Mouse (Mus musculus) ES-Bruce4 (cell line): Measurements from ENCODE around the gene Tulp2. TPM values are rescaled to one million over a fixed set of nuclear protein-coding genes. Genes with fewer than 3 reads are reported as not detected.
A peak's percentile ranks its signal among the peaks of the same experiment; 100 is the strongest.

Experiments
- H3K27ac ChIP-seq: 2 replicates; pipeline ENCODE4 v1.5.1; 2012; ENCODE audit warnings: low read length, inconsistent platforms; ENCODE audit not compliant: insufficient read depth
- H3K27me3 ChIP-seq: 2 replicates; pipeline ENCODE4 v1.6.1; 2012; ENCODE audit warnings: mild to moderate bottlenecking, low read length, inconsistent platforms; ENCODE audit not compliant: control insufficient read depth, poor library complexity, insufficient read depth, severe bottlenecking
- H3K36me3 ChIP-seq: 2 replicates; pipeline ENCODE4 v1.6.1; 2012; ENCODE audit warnings: inconsistent platforms, mild to moderate bottlenecking, low read length, moderate library complexity; ENCODE audit not compliant: control insufficient read depth, poor library complexity, insufficient read depth, severe bottlenecking
- H3K4me1 ChIP-seq: one replicate; pipeline ENCODE4 v1.8.1; 2011; ENCODE audit warnings: low read length; ENCODE audit not compliant: control insufficient read depth, insufficient read depth
- H3K4me3 ChIP-seq: 2 replicates; pipeline ENCODE4 v1.5.1; 2011; ENCODE audit warnings: low read depth, mild to moderate bottlenecking, low read length
- H3K9ac ChIP-seq: 2 replicates; pipeline ENCODE4 v1.6.1; 2012; ENCODE audit warnings: low read depth, mild to moderate bottlenecking, inconsistent platforms; ENCODE audit not compliant: poor library complexity, severe bottlenecking
- H3K9me3 ChIP-seq: replicated peaks from 2 replicates; pipeline ENCODE4 v1.6.1; 2012; ENCODE audit warnings: mild to moderate bottlenecking, low read length, inconsistent platforms; ENCODE audit not compliant: control insufficient read depth, poor library complexity, insufficient read depth, severe bottlenecking
- CTCF ChIP-seq: IDR thresholded peaks from one replicate; pipeline ENCODE4 v1.8.1; 2011; ENCODE audit warnings: low read depth, low read length
- EP300 ChIP-seq: IDR thresholded peaks from 2 replicates; pipeline ENCODE4 v1.6.1; 2011; ENCODE audit warnings: low read depth, low read length; ENCODE audit not compliant: insufficient read depth
- POLR2A ChIP-seq: IDR thresholded peaks from one replicate; pipeline ENCODE4 v1.8.1; 2011; ENCODE audit warnings: low read length; ENCODE audit not compliant: insufficient read depth
- polyA plus RNA-seq: library from polyadenylated mRNA; stranded (reverse); fragments of >200 nt; gene quantifications from 2 replicates; pipeline ENCODE4 v1.2.4, GENCODE M21; 2011; ENCODE audit warnings: low read depth; ENCODE audit not compliant: missing spikeins, insufficient read depth, insufficient read length

Tulp2 gene
- polyA plus RNA-seq, 1 experiment, result 1.3 TPM

DNA sequence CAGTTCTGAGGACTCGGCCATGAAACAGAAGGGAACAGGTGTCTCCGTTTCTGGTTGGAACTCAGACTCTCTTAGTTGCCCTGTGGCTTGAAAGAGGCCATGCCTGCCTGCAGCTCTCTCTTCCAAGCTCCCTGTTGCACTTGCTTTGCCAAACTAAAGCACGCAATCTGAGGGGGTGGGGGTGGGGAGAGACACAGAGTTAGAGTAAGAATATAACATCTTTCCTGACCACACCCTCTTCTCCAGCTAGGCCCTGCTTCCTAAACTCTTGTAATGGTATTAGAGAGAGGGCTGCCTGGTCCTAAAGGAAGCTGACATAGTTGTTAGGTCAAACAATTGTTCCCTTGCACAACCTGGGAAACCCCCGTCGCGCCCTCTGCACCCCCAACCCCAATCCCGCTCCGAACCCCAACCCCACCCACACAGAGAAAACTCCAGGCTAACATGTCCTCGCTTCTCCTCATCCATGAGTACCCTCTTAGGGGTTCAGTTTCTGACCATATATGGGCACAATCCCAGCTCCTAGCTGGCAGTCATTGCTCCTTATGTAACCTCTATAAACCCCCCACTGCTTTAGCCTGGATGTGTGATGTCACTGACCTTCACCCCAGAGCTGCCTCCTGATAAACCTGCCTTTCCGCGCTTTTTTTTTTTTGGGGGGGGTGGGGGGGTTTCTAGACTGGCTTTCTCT, 69.3 kb downstream of the Tulp2 start:
- H3K27me3 ChIP-seq, result no peaks in the 10 kb centered on the region

GRCm38 (mm10) chr7:45551512-45551883, 69.8 kb downstream of the Tulp2 start:
- H3K9ac ChIP-seq, result no peak overlapping the region
- no peaks in the 10 kb centered on the region for H3K36me3 ChIP-seq
- H3K4me1 ChIP-seq, result peaks cover 27% of the 10 kb centered on the region
- H3K27me3 ChIP-seq, result no peaks in the 10 kb centered on the region
- TF ChIP-seq EP300 (peak; percentile 82; the same call in 1 of the 2 replicates), POLR2A (no peak)
- H3K9me3 ChIP-seq, result no peaks in the 10 kb centered on the region
- H3K27ac ChIP-seq, result peak overlapping the region; percentile 77; the same call in 1 of the 2 replicates
- no peak overlapping the region for H3K4me3 ChIP-seq

More for the DNA sequence above, 69.3 kb downstream of the Tulp2 start:
- Histone ChIP-seq H3K9me3 (no peaks in the 10 kb centered on the region), H3K27ac (peak overlapping the region; percentile 82), H3K9ac (0 out of 2 replicates have a peak overlapping the region, but pooled peaks have one; percentile 13), H3K4me3 (peak overlapping the region; percentile 19), H3K4me1 (peaks cover 26% of the 10 kb centered on the region), H3K36me3 (no peaks in the 10 kb centered on the region)
- TF ChIP-seq EP300 (no peak), CTCF (no peak), POLR2A (no peak)

DNA sequence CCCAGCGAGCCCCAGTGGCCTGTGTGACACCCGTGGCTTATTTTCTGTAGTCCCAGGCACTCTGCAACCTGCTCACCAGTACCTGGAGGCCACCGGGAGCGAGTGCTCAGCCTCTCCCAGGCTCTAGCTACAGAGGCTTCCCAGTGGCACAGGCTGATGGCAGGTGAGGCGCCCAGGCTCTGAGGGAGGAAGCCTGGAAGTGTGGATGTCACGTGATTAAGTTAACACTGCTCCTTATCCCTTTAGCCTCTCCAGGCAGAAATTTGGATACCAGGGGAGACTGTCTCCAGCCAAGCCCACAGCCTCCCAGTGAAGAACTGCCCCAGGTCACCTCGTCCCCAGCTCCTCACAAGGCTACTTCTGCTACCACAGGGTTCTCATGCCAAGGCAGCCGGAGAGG, 71.8 kb downstream of the Tulp2 start:
- Histone ChIP-seq H3K4me3 (no peak overlapping the region), H3K27ac (peak overlapping the region; percentile 40; the same call in 1 of the 2 replicates), H3K27me3 (no peaks in the 10 kb centered on the region), H3K9me3 (no peaks in the 10 kb centered on the region), H3K9ac (no peak overlapping the region), H3K36me3 (no peaks in the 10 kb centered on the region), H3K4me1 (peaks cover 27% of the 10 kb centered on the region)
- no peak for TF ChIP-seq CTCF
- TF ChIP-seq POLR2A, result no peak
- no peak for TF ChIP-seq EP300

GRCm38 (mm10) chr7:45553990-45554389, 72.3 kb downstream of the Tulp2 start:
- peak overlapping the region; percentile 40; the same call in 1 of the 2 replicates for H3K27ac ChIP-seq
- H3K36me3 ChIP-seq, result no peaks in the 10 kb centered on the region
- H3K27me3 ChIP-seq, result no peaks in the 10 kb centered on the region
- H3K9me3 ChIP-seq, result no peaks in the 10 kb centered on the region
- no peak overlapping the region for H3K9ac ChIP-seq
- H3K4me1 ChIP-seq, result peaks cover 25% of the 10 kb centered on the region
- no peak for TF ChIP-seq POLR2A
- no peak for TF ChIP-seq CTCF
- no peak overlapping the region for H3K4me3 ChIP-seq

DNA sequence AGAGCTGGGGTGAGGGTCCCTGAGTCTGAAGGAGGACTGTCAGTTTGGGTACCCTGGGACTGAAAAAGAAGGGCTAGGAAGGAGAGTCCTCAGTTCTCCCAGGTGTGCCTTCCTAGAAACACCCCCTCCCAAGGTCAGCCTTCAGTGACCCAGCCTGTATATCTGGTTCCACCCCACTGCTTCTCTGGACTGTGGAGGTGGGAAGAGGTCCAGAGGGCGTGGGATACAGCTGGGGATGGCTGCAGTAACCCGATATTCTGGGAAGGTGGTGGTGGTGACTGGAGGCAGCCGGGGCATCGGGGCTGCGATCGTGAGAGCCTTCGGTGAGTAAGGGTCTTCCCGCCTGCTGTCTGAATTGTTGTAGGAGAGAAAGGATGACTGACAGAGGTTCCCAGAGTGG, 73.1 kb downstream of the Tulp2 start, which contains the start of gene Hsd17b14:
Gene Hsd17b14, plus strand, starts transcription at position 150 of the 400 bp plus-strand sequence.
- peak within 1 kb of the TSS; percentile 40 for H3K27ac ChIP-seq

GRCm38 (mm10) chr7:45555787-45556186, 74.1 kb downstream of the Tulp2 start:
- no peak overlapping the region for H3K4me3 ChIP-seq

More for the DNA sequence above, 73.1 kb downstream of the Tulp2 start, which contains the start of gene Hsd17b14:
- Histone ChIP-seq H3K27me3 (no peaks in the 10 kb centered on the region), H3K9me3 (no peaks in the 10 kb centered on the region), H3K4me3 (peak within 1 kb of the TSS; percentile 24), H3K9ac (peak within 1 kb of the TSS; percentile 24), H3K36me3 (no peaks in the 10 kb centered on the region), H3K4me1 (peaks cover 22% of the 10 kb centered on the region)
- TF ChIP-seq EP300 (peak; percentile 89), CTCF (no peak)

More at GRCm38 (mm10) chr7:45555787-45556186, 74.1 kb downstream of the Tulp2 start:
- H3K27ac ChIP-seq, result 0 out of 2 replicates have a peak overlapping the region, but pooled peaks have one; percentile 4
- no peak for TF ChIP-seq POLR2A
- TF ChIP-seq EP300, result 0 out of 2 replicates have a peak, but pooled peaks have one; percentile 59
- peak; percentile 86 for TF ChIP-seq CTCF
- peak overlapping the region; percentile 24; the same call in 1 of the 2 replicates for H3K9ac ChIP-seq
- peaks cover 22% of the 10 kb centered on the region for H3K4me1 ChIP-seq
- no peaks in the 10 kb centered on the region for H3K9me3 ChIP-seq
- no peaks in the 10 kb centered on the region for H3K27me3 ChIP-seq
- H3K36me3 ChIP-seq, result no peaks in the 10 kb centered on the region
